Mouse (Mus musculus) liver, adult 10 weeks (tissue): ENCODE data around the gene Gpr22. TPM values are rescaled to one million over a fixed set of nuclear protein-coding genes. Genes with fewer than 3 reads are reported as not detected.

Source experiments
- polyA plus RNA-seq: library from polyadenylated mRNA; stranded (reverse); fragments of 350-450 nt; fragmentation: Illumina TruSeq; extraction: RNeasy Lipid Tissue Mini Kit (QIAGEN cat#74804); gene quantifications from one replicate; pipeline ENCODE4 v1.2.3, GENCODE M21; 2014; ENCODE audit warnings: low read depth, low replicate concordance

Gene Gpr22
- polyA plus RNA-seq: not detected

GRCm38 (mm10) chr12:31713600-31713999, at the start of gene Gpr22:
TSS of gene Gpr22 (minus strand) at chr12:31713947.

Other genes starting within 250 kb of the Gpr22 start
- 10.3 TPM for gene Cbll1, start 214.3 kb downstream of the Gpr22 start, polyA plus RNA-seq
- 2.1 TPM for gene Slc26a4, start 154.0 kb downstream of the Gpr22 start, polyA plus RNA-seq
- 37.5 TPM for gene Bcap29, start 79.3 kb downstream of the Gpr22 start, polyA plus RNA-seq
- gene Dus4l, start 59.1 kb downstream of the Gpr22 start, polyA plus RNA-seq: 11.3 TPM
- gene Cog5, start 59.1 kb downstream of the Gpr22 start, polyA plus RNA-seq: 33.3 TPM
- 109 TPM for gene Hbp1, start 236.6 kb upstream of the Gpr22 start, polyA plus RNA-seq